Mouse (Mus musculus): ENCODE results near the gene Nap1l1. TPM values are rescaled to one million over a fixed set of nuclear protein-coding genes. Genes with fewer than 3 reads are reported as not detected.
"Not testable (repeated sequence)": the region's sequence is repeated elsewhere in the genome, so short reads cannot be mapped to it uniquely, and the experiment has no call there.

Gene Nap1l1
- 100 to 1,000 TPM; 105 to 108 TPM for polyA plus RNA-seq (2017; shearing (Covaris generic))

- peak; percentile 98 for ATAC-seq
Measured at GRCm38 (mm10) chr10:111472686-111473510, at the start of gene Nap1l1. Gene Nap1l1 (plus strand): TSS chr10:111473223.

- ATAC-seq = no peak
Measured at GRCm38 (mm10) chr10:111426491-111426890, 46.5 kb upstream of the Nap1l1 start.

GRCm38 (mm10) chr10:111433502-111433901 is 39.5 kb upstream of the Nap1l1 start:
- ATAC-seq = no peak

GRCm38 (mm10) chr10:111441034-111441440 is 32.0 kb upstream of the Nap1l1 start:
- ATAC-seq = no peak

GRCm38 (mm10) chr10:111444199-111444598 is 28.8 kb upstream of the Nap1l1 start:
- no peak for ATAC-seq

- ATAC-seq = no peak
Measured at GRCm38 (mm10) chr10:111445939-111446671, 26.9 kb upstream of the Nap1l1 start.

GRCm38 (mm10) chr10:111446672-111447008 is 26.4 kb upstream of the Nap1l1 start:
- ATAC-seq = not testable (repeated sequence)

GRCm38 (mm10) chr10:111449662-111450061 is 23.4 kb upstream of the Nap1l1 start:
- ATAC-seq = not testable (repeated sequence)

- no peak for ATAC-seq
Measured at GRCm38 (mm10) chr10:111451683-111452322, 21.2 kb upstream of the Nap1l1 start.

- no peak for ATAC-seq
Measured at GRCm38 (mm10) chr10:111452426-111452825, 20.6 kb upstream of the Nap1l1 start.

- no peak for ATAC-seq
Measured at GRCm38 (mm10) chr10:111454698-111455308, 18.2 kb upstream of the Nap1l1 start.

- no peak for ATAC-seq
Measured at GRCm38 (mm10) chr10:111458088-111458487, 14.9 kb upstream of the Nap1l1 start.

GRCm38 (mm10) chr10:111459040-111459439 is 14.0 kb upstream of the Nap1l1 start:
- no peak for ATAC-seq

- ATAC-seq = no peak
Measured at GRCm38 (mm10) chr10:111459874-111460273, 13.1 kb upstream of the Nap1l1 start.

GRCm38 (mm10) chr10:111460381-111460780 is 12.6 kb upstream of the Nap1l1 start:
- ATAC-seq = no peak

- ATAC-seq = no peak
Measured at GRCm38 (mm10) chr10:111464833-111465232, 8.2 kb upstream of the Nap1l1 start.

GRCm38 (mm10) chr10:111465409-111465808 is 7.6 kb upstream of the Nap1l1 start:
- no peak for ATAC-seq

GRCm38 (mm10) chr10:111471166-111471565 is 1.9 kb upstream of the Nap1l1 start:
- no peak for ATAC-seq

GRCm38 (mm10) chr10:111473511-111474371 is 718 bp downstream of the Nap1l1 start:
- peak; percentile 48 for ATAC-seq

GRCm38 (mm10) chr10:111476301-111476700 is 3.3 kb downstream of the Nap1l1 start:
- no peak for ATAC-seq

GRCm38 (mm10) chr10:111476989-111477510 is 4.0 kb downstream of the Nap1l1 start:
- ATAC-seq = no peak

GRCm38 (mm10) chr10:111479599-111479998 is 6.6 kb downstream of the Nap1l1 start:
- no peak for ATAC-seq
